Mouse (Mus musculus): ENCODE data around the gene Bloc1s5.

DNA sequence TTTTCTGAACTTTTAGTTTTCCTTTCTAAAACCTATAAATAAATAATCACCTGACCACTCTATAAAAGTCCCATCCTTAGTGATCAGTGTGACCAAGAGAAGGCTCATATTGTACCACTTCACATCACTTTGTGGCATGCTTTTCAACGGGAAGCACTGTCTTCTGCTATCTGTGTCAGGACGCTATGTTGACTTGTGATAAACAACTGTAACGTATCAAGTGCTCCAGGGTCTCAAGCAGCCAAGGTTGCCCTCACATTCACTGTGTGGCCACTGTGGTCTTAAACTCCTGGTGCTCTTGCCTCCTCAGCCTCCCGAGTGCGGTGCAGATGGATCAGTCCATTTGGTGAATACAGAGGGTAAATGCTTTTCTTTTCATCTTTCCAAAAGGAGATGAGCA, 19.3 kb downstream of the Bloc1s5 start:
- TF ChIP-seq TAL1 (IDR thresholded peaks at IDR 0.05; ENCODE audit: low read length) (no peak), GATA1 (IDR thresholded peaks at IDR 0.05; ENCODE audit: low read length) (no peak)

Measured in erythroblast, embryonic 14.5 days (primary cell).